Mouse (Mus musculus): ENCODE data around the gene Pttg1. TPM values are rescaled to one million over a fixed set of nuclear protein-coding genes. Genes with fewer than 3 reads are reported as not detected.
A peak's percentile ranks its signal among the peaks of the same experiment; 100 is the strongest.

The Pttg1 gene
- polyA plus RNA-seq, 1 experiment from 2014 or later, result 62.8 TPM

- Histone ChIP-seq H3K4me1 (ENCODE audit: control insufficient read depth, insufficient read depth, low read length) (no peaks in the 10 kb centered on the region), H3K4me3 (ENCODE audit: low read depth, low read length) (no peak overlapping the region), H3K36me3 (ENCODE audit: control insufficient read depth, insufficient read depth, low read length) (no peaks in the 10 kb centered on the region), H3K27me3 (ENCODE audit: control insufficient read depth, insufficient read depth, low read length) (no peaks in the 10 kb centered on the region), H3K27ac (ENCODE audit: low read depth, low read length) (no peak overlapping the region), H3K4me2 (ENCODE audit: low read depth) (no peak overlapping the region), H3K9me3 (ENCODE audit: control insufficient read depth, low read length) (no peaks in the 10 kb centered on the region), H3K9ac (ENCODE audit: low read length) (no peak overlapping the region)
- ATAC-seq (ENCODE audit: insufficient read depth, low FRiP score, low TSS enrichment) (no peak), DNase-seq (ENCODE audit: low spot score) (no peak)
- WGBS, result 93% methylated on average over 4 of the region's 4 CpGs
Measured at GRCm38 (mm10) chr11:43396246-43396645, 29.8 kb downstream of the Pttg1 start.

DNA sequence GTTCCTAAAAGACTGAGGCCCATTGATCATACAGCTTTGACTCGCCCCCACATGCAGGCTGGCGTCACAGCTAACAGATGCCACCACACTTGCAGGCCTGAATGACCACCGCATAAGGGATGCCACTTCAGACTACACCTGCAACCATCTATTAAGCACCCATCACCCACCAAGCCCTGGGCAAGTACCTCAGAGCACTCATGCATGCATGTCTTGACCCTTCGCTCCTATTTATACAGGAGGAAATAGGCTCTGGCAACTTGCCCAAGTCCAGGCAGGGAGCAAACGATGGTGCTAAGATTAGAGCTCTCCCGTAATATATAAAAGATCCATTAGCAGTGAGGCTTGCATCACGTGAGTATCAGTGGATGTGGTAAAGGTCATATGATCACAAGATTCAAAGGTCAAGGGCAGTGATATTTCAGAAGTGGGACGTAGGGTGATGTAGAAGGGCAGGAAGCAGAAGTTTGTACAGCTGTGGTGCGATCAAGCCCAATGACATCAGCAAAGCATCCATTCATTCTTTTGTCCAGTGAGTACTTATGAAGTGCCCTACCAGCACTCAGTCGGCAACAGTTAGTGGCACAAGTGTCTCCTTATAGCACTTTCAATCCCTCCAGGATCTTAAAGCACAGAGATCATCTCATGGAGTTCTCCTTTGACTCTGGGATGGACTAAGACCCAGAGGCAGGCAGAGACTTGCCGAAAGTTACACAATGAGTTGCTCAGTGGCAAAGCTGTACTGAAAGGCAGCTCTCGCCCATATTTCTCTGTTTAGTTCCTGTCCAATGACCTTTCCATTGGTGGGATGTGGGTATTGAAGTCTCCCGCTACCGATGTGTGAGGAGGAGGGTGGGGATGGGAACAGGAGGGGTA, 30.7 kb downstream of the Pttg1 start:
- H3K27ac ChIP-seq (ENCODE audit: low read depth, low read length), result no peak overlapping the region
- ATAC-seq (ENCODE audit: insufficient read depth, low FRiP score, low TSS enrichment) (no peak), DNase-seq (ENCODE audit: low spot score) (no peak)
- no peaks in the 10 kb centered on the region for H3K36me3 ChIP-seq (ENCODE audit: control insufficient read depth, insufficient read depth, low read length)
- H3K9ac ChIP-seq (ENCODE audit: low read length), result no peak overlapping the region
- H3K27me3 ChIP-seq (ENCODE audit: control insufficient read depth, insufficient read depth, low read length), result no peaks in the 10 kb centered on the region
- no peaks in the 10 kb centered on the region for H3K4me1 ChIP-seq (ENCODE audit: control insufficient read depth, insufficient read depth, low read length)
- H3K4me2 ChIP-seq (ENCODE audit: low read depth), result no peak overlapping the region
- 84% methylated on average over 14 of the region's 14 CpGs for WGBS
- H3K4me3 ChIP-seq (ENCODE audit: low read depth, low read length), result no peak overlapping the region
- no peaks in the 10 kb centered on the region for H3K9me3 ChIP-seq (ENCODE audit: control insufficient read depth, low read length)

DNA sequence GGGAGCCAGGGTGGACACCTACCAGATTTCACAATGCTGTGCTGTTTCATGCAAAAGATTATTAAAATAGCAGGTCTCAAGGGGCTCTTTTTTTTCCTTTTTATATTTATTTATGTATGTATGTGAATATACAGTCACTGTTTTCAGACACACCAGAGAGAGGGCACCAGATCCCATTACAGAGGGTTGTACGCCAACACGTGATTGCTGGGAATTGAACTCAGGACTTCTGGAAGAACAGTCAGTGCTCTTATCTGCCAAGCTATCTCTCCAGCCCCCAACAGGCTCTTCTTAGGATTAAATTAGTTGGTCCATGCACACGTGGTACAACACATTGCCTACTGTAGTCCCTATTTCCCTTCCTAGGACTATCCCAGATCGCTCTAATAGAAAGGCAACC, 32.7 kb downstream of the Pttg1 start:
- H3K9me3 ChIP-seq (ENCODE audit: control insufficient read depth, low read length), result no peaks in the 10 kb centered on the region
- H3K27ac ChIP-seq (ENCODE audit: low read depth, low read length), result no peak overlapping the region
- H3K4me3 ChIP-seq (ENCODE audit: low read depth, low read length), result no peak overlapping the region
- WGBS, result 90% methylated on average over 4 of the region's 4 CpGs
- no peak overlapping the region for H3K4me2 ChIP-seq (ENCODE audit: low read depth)
- DNase-seq (ENCODE audit: low spot score) (no peak), ATAC-seq (ENCODE audit: insufficient read depth, low FRiP score, low TSS enrichment) (no peak)
- no peaks in the 10 kb centered on the region for H3K27me3 ChIP-seq (ENCODE audit: control insufficient read depth, insufficient read depth, low read length)
- H3K4me1 ChIP-seq (ENCODE audit: control insufficient read depth, insufficient read depth, low read length), result no peaks in the 10 kb centered on the region
- no peaks in the 10 kb centered on the region for H3K36me3 ChIP-seq (ENCODE audit: control insufficient read depth, insufficient read depth, low read length)
- no peak overlapping the region for H3K9ac ChIP-seq (ENCODE audit: low read length)

- Histone ChIP-seq H3K9ac (ENCODE audit: low read length) (no peak overlapping the region), H3K9me3 (ENCODE audit: control insufficient read depth, low read length) (no peaks in the 10 kb centered on the region), H3K4me1 (ENCODE audit: control insufficient read depth, insufficient read depth, low read length) (no peaks in the 10 kb centered on the region), H3K27me3 (ENCODE audit: control insufficient read depth, insufficient read depth, low read length) (no peaks in the 10 kb centered on the region), H3K36me3 (ENCODE audit: control insufficient read depth, insufficient read depth, low read length) (no peaks in the 10 kb centered on the region), H3K4me2 (ENCODE audit: low read depth) (no peak overlapping the region), H3K4me3 (ENCODE audit: low read depth, low read length) (no peak overlapping the region), H3K27ac (ENCODE audit: low read depth, low read length) (no peak overlapping the region)
- ATAC-seq (ENCODE audit: insufficient read depth, low FRiP score, low TSS enrichment), result no peak
- 36% methylated on average over 2 of the region's 2 CpGs for WGBS
- DNase-seq (ENCODE audit: low spot score), result no peak
Measured at GRCm38 (mm10) chr11:43392757-43393156, 33.3 kb downstream of the Pttg1 start.

DNA sequence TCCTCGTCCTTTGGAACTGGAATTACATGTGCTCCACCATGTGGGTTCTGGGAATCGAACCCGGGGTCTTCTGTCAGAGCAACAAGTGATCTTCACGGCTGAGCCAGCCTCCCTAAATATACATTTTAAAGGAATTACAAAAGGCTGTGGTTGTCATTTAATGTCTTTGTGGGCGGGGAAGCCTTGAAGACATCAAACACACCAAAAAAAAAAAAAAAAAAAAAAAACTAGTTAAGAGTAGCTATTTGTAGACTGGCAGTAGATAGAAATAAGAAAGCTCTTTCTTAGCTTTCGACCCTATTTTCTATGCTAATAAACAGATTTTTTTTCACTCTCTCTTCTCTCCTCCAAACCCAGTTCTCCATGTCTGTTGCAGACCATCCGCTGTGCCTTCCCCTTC, 36.9 kb downstream of the Pttg1 start:
- 88% methylated on average over 7 of the region's 7 CpGs for WGBS

GRCm38 (mm10) chr11:43388122-43389097, 37.6 kb downstream of the Pttg1 start:
- WGBS, result 82% methylated on average over 21 of the region's 21 CpGs
- no peak for ATAC-seq (ENCODE audit: insufficient read depth, low FRiP score, low TSS enrichment)
- H3K36me3 ChIP-seq (ENCODE audit: control insufficient read depth, insufficient read depth, low read length), result no peaks in the 10 kb centered on the region
- no peaks in the 10 kb centered on the region for H3K27me3 ChIP-seq (ENCODE audit: control insufficient read depth, insufficient read depth, low read length)
- no peak overlapping the region for H3K4me2 ChIP-seq (ENCODE audit: low read depth)
- H3K27ac ChIP-seq (ENCODE audit: low read depth, low read length), result no peak overlapping the region
- no peak overlapping the region for H3K9ac ChIP-seq (ENCODE audit: low read length)
- DNase-seq (ENCODE audit: low spot score), result no peak
- H3K4me1 ChIP-seq (ENCODE audit: control insufficient read depth, insufficient read depth, low read length), result 0 out of 2 replicates have a peak, but pooled peaks cover 2% of the 10 kb centered on the region
- H3K4me3 ChIP-seq (ENCODE audit: low read depth, low read length), result no peak overlapping the region
- H3K9me3 ChIP-seq (ENCODE audit: control insufficient read depth, low read length), result no peaks in the 10 kb centered on the region

More for the DNA sequence above, 36.9 kb downstream of the Pttg1 start:
- Histone ChIP-seq H3K27ac (ENCODE audit: low read depth, low read length) (no peak overlapping the region), H3K4me3 (ENCODE audit: low read depth, low read length) (no peak overlapping the region), H3K27me3 (ENCODE audit: control insufficient read depth, insufficient read depth, low read length) (no peaks in the 10 kb centered on the region), H3K36me3 (ENCODE audit: control insufficient read depth, insufficient read depth, low read length) (no peaks in the 10 kb centered on the region), H3K9me3 (ENCODE audit: control insufficient read depth, low read length) (no peaks in the 10 kb centered on the region), H3K9ac (ENCODE audit: low read length) (no peak overlapping the region), H3K4me2 (ENCODE audit: low read depth) (no peak overlapping the region), H3K4me1 (ENCODE audit: control insufficient read depth, insufficient read depth, low read length) (0 out of 2 replicates have a peak, but pooled peaks cover 2% of the 10 kb centered on the region)
- DNase-seq (ENCODE audit: low spot score) (no peak), ATAC-seq (ENCODE audit: insufficient read depth, low FRiP score, low TSS enrichment) (no peak)

DNA sequence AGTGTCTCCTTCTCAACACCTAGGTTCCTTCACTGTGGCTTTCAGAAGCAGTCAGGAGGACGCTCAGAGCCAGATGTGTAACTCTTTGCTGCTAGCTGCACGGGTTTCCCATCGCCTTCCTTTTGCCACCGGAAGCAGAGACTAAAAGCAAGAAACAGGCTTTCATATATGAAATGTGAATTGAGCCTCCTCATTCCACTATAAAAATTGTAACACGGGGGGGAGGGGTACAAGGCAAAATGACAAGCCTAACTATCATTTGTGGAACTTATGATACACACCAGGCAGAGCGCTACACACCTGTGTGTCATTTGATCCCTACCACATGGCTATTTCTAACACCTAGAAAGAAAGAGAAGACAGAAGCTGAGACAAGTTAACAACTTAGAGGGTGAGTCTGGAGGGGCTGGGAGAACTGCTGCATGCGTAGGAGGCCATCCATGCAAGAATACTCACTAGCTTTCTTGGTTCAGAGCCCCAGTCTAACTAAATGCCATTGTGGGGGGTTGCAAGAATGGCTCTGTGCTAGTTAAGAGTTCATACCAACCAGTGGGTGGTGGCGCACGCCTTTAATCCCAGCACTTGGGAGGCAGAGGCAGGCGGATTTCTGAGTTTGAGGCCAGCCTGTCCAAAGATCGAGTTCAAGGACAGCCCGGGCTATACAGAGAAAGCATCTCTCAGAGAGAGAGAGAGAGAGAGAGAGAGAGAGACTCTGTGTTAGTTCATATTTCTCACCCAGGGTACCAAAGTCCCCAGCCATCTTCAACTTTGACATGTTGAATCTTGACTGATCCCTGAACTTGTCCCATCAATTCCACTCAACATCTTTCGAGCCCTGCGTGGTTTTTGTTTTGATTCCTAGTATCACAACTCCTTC, 38.8 kb downstream of the Pttg1 start:
- DNase-seq (ENCODE audit: low spot score) (no peak), ATAC-seq (ENCODE audit: insufficient read depth, low FRiP score, low TSS enrichment) (no peak)
- no peak overlapping the region for H3K9ac ChIP-seq (ENCODE audit: low read length)
- no peaks in the 10 kb centered on the region for H3K36me3 ChIP-seq (ENCODE audit: control insufficient read depth, insufficient read depth, low read length)
- WGBS, result 87% methylated on average over 14 of the region's 14 CpGs
- no peaks in the 10 kb centered on the region for H3K9me3 ChIP-seq (ENCODE audit: control insufficient read depth, low read length)
- no peak overlapping the region for H3K27ac ChIP-seq (ENCODE audit: low read depth, low read length)
- no peaks in the 10 kb centered on the region for H3K27me3 ChIP-seq (ENCODE audit: control insufficient read depth, insufficient read depth, low read length)
- no peak overlapping the region for H3K4me3 ChIP-seq (ENCODE audit: low read depth, low read length)
- no peak overlapping the region for H3K4me2 ChIP-seq (ENCODE audit: low read depth)
- 0 out of 2 replicates have a peak, but pooled peaks cover 2% of the 10 kb centered on the region for H3K4me1 ChIP-seq (ENCODE audit: control insufficient read depth, insufficient read depth, low read length)

GRCm38 (mm10) chr11:43385716-43386115, 40.3 kb downstream of the Pttg1 start:
- peak overlapping the region; percentile 61 for H3K4me2 ChIP-seq (ENCODE audit: low read depth)
- H3K27me3 ChIP-seq (ENCODE audit: control insufficient read depth, insufficient read depth, low read length), result no peaks in the 10 kb centered on the region
- H3K4me3 ChIP-seq (ENCODE audit: low read depth, low read length), result peak overlapping the region; percentile 24
- H3K27ac ChIP-seq (ENCODE audit: low read depth, low read length), result no peak overlapping the region
- DNase-seq (ENCODE audit: low spot score) (peak; percentile 54), ATAC-seq (ENCODE audit: insufficient read depth, low FRiP score, low TSS enrichment) (peak; percentile 64)
- 3% methylated on average over 8 of the region's 8 CpGs for WGBS
- peak overlapping the region; percentile 57; the same call in 1 of the 2 replicates for H3K9ac ChIP-seq (ENCODE audit: low read length)
- 0 out of 2 replicates have a peak, but pooled peaks cover 2% of the 10 kb centered on the region for H3K4me1 ChIP-seq (ENCODE audit: control insufficient read depth, insufficient read depth, low read length)
- H3K9me3 ChIP-seq (ENCODE audit: control insufficient read depth, low read length), result no peaks in the 10 kb centered on the region
- H3K36me3 ChIP-seq (ENCODE audit: control insufficient read depth, insufficient read depth, low read length), result no peaks in the 10 kb centered on the region

Measured in neural tube, embryonic 11.5 days (tissue).